Comparison of ENCODE assay signal across 8 mouse cellular contexts in the genomic region with DNA sequence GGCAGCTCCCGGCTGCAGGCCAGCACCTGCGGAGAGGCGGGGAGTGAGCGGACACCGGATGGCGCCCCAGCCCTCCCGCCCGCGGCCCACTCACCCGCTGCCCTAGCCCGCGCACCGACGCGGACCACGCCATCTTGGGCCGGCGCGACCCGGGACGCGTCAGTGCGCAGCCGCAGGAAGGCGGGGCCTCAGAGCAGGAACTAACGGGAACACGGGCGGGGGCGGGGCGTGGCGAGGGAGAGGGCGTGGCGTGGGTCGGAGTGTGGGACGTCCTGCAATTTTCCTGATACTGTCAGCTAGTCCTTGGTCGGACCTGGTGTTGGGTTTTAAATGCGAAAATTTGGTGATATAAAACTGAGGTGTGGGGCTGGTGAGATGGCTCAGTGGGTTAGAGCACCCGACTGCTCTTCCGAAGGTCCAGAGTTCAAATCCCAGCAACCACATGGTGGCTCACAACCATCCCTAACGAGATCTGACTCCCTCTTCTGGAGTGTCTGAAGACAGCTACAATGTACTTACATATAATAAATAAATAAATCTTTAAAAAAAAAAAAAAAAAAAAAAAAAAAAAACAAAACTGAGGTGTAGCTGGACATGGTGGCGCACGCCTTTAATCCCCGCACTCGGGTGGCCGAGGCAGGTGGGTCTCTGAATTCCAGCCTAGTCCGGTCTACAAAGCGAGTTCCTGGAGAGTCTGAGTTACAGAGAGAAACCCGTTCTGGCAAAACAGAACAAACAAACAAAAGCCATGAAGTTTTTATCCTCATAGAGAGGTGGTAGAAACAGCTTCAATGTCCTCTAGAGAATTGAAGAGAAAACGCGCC. TPM values are rescaled to one million over a fixed set of nuclear protein-coding genes. Genes with fewer than 3 reads are reported as not detected.
DNase-seq lines count a peak whose midpoint lies in the region; ATAC-seq and TF ChIP-seq lines count a peak whose summit lies in the region.

No protein-coding gene starts in this region.

- no peak for TF ChIP-seq CTCF in cortical plate, adult 2 months (IDR thresholded peaks at IDR 0.05; ENCODE audit: extremely low read depth, insufficient read depth, low read length)

- H3K4me3 ChIP-seq in cortical plate, adult 2 months (ENCODE audit: insufficient read depth, low read length) = peak overlapping the region; percentile 85

- peak; percentile 93 for DNase-seq in adipocyte (ENCODE audit: low spot score)
- peak; percentile 95 for DNase-seq in gastrocnemius, postnatal 10 days
- peak; percentile 95 for DNase-seq in induced T-regulatory cell, adult 2 months (ENCODE audit: low read depth)
- DNase-seq in left cerebral cortex, adult 8-10 months (ENCODE audit: low spot score in 2 of 2) = peak; percentile 69 to 77
- peak; percentile 87 for DNase-seq in right cerebral cortex, adult 18-20 months
- DNase-seq in urinary bladder, adult 2 months (ENCODE audit: low spot score) = peak; percentile 80

- TF ChIP-seq POLR2A in cortical plate, adult 2 months (IDR thresholded peaks at IDR 0.05; ENCODE audit: extremely low read depth, insufficient read depth, low read length) = peak; percentile 63; the same call in 1 of the 2 replicates

- H3K27ac ChIP-seq in cortical plate, adult 2 months (ENCODE audit: insufficient read depth, low read length) = no peak overlapping the region

- H3K4me1 ChIP-seq in cortical plate, adult 2 months (ENCODE audit: control insufficient read depth, insufficient read depth, low read length) = no peaks in the 10 kb centered on the region

- ATAC-seq in megakaryocyte, adult 5-6 weeks (ENCODE audit: poor library complexity, severe bottlenecking) = peak; percentile 100

RNA-seq across cellular contexts. Expression of a gene that starts 7.7 kb away (rescaled TPM):
- polyA plus RNA-seq in cortical plate, adult 2 months (2012; rRNA removed) = 96.6 and 109 TPM in 2 replicates
- total RNA-seq in gastrocnemius, postnatal 10 days (2021) = 10 to 100 TPM; 84.8 to 90.6 TPM
- 10 to 100 TPM; 58.0 to 65.8 (median 61.4) TPM for total RNA-seq in left cerebral cortex, adult 8-10 months (2022)
- total RNA-seq in megakaryocyte, adult 5-6 weeks (2015) = 67.4 and 74.1 TPM in 2 replicates
- 30.7 and 41.2 TPM in 2 replicates for total RNA-seq in megakaryocyte, adult 5-6 weeks (2017)
- polyA plus RNA-seq in urinary bladder, adult 2 months (2012; rRNA removed) = 81.2 and 82.7 TPM in 2 replicates

RNA-seq across cellular contexts. Expression of a gene that starts 54.4 kb away (rescaled TPM):
- polyA plus RNA-seq in cortical plate, adult 2 months (2012; rRNA removed) = 33.0 and 35.1 TPM in 2 replicates
- 10 to 100 TPM; 29.1 to 42.0 TPM for total RNA-seq in gastrocnemius, postnatal 10 days (2021)
- 10 to 100 TPM; 71.7 to 74.7 (median 73.3) TPM for total RNA-seq in left cerebral cortex, adult 8-10 months (2022)
- total RNA-seq in megakaryocyte, adult 5-6 weeks (2015) = 4.1 and 4.5 TPM in 2 replicates
- 7.5 and 8.7 TPM in 2 replicates for total RNA-seq in megakaryocyte, adult 5-6 weeks (2017)
- 20.2 and 21.0 TPM in 2 replicates for polyA plus RNA-seq in urinary bladder, adult 2 months (2012; rRNA removed)
